Mouse (Mus musculus) testis, adult 10 weeks (tissue): ENCODE data around the gene Spon1. TPM values are rescaled to one million over a fixed set of nuclear protein-coding genes. Genes with fewer than 3 reads are reported as not detected.

Experiments used
- polyA plus RNA-seq: library from polyadenylated mRNA; stranded (reverse); fragments of 350-450 nt; fragmentation: Illumina TruSeq; extraction: RNeasy Lipid Tissue Mini Kit (QIAGEN cat#74804); gene quantifications from one replicate; pipeline ENCODE4 v1.2.3, GENCODE M21; 2014; ENCODE audit warnings: low read depth, low replicate concordance

The Spon1 gene
- polyA plus RNA-seq, result 7.0 TPM

GRCm38 (mm10) chr7:113765667-113766497, at the start of gene Spon1:
TSS of gene Spon1 (plus strand) at chr7:113765998.

